Mouse (Mus musculus): Measurements from ENCODE around the gene Ddr1. TPM values are rescaled to one million over a fixed set of nuclear protein-coding genes. Genes with fewer than 3 reads are reported as not detected.
"Not testable (repeated sequence)": the region's sequence is repeated elsewhere in the genome, so short reads cannot be mapped to it uniquely, and the experiment has no call there.

Ddr1 gene
- polyA plus RNA-seq, 1 experiment from 2014 or later, result 30.0 TPM

DNA sequence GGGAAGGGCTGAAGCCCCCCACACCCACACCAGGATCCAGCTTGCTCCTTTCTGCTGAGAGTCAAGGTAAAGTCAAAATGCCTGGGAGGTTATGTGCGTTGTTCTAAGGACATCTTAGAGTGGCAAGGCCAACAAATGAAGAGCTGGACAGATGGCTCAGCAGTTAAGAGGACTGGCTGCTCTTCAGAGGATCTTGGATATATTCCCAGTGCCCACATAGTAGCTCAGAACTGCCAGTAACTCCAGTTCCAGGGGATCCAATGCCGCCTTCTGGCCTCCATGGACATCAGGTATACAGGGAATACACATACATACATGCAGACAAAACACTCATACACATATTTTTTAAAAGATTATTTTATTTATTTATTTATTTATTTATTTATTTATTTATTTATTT lies 29.0 kb upstream of the Ddr1 start:
- H3K9me3 ChIP-seq (ENCODE audit: control insufficient read depth), result no peaks in the 10 kb centered on the region
- H3K9ac ChIP-seq (ENCODE audit: low read depth, low read length), result no peak overlapping the region
- no peak for ATAC-seq
- TF ChIP-seq CTCF (IDR thresholded peaks at IDR 0.05; ENCODE audit: low read depth), result no peak
- H3K27me3 ChIP-seq (replicated peaks; ENCODE audit: control insufficient read depth, insufficient read depth, low read length), result no peaks in the 10 kb centered on the region
- H3K4me2 ChIP-seq (replicated peaks; ENCODE audit: low read depth), result no peak overlapping the region
- no peaks in the 10 kb centered on the region for H3K36me3 ChIP-seq (ENCODE audit: control insufficient read depth, insufficient read depth)
- no peak overlapping the region for H3K27ac ChIP-seq (ENCODE audit: low read depth, low read length)
- no peaks in the 10 kb centered on the region for H3K4me1 ChIP-seq (replicated peaks; ENCODE audit: control insufficient read depth, insufficient read depth, low read length)
- WGBS, result 95% methylated on average over 2 of the region's 2 CpGs
- no peak overlapping the region for H3K4me3 ChIP-seq (ENCODE audit: low read depth, low read length)

DNA sequence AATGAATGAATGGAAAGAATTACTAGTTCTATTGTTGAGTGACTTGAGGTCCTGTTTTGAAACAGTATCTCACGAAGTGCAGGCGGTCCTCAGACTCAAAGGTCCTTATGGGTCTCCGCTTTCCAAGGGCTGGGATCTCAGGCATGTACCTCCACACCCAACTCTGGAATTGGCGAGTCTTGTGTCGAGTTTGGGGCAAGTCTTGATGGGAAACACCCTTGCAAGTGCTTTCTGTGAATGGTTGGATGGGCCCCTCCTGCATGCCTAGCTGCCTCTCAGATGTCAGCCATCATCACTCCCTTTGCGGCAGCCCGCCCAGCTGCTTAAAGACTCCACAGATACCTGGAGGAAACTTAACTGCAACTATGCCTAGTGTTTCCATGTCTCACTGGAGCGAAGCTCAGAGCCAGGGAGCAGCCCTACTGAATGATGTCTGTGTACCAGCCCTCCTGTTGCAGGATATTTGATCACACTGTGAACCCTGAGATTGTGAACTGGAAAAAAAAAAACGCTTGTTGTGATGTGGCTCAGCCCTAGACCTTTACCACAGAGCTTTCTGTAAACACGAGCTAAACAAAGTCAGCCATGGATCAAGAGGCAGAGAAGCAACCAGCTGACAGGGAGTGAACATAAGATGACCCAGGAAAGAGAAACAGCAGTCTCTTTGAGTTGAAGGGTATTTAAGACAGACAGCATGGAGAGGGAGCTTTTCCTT lies 27.2 kb upstream of the Ddr1 start:
- no peak for TF ChIP-seq CTCF (IDR thresholded peaks at IDR 0.05; ENCODE audit: low read depth)
- no peak overlapping the region for H3K4me2 ChIP-seq (replicated peaks; ENCODE audit: low read depth)
- H3K27me3 ChIP-seq (replicated peaks; ENCODE audit: control insufficient read depth, insufficient read depth, low read length), result no peaks in the 10 kb centered on the region
- H3K27ac ChIP-seq (ENCODE audit: low read depth, low read length), result no peak overlapping the region
- ATAC-seq, result no peak
- H3K36me3 ChIP-seq (ENCODE audit: control insufficient read depth, insufficient read depth), result no peaks in the 10 kb centered on the region
- H3K9ac ChIP-seq (ENCODE audit: low read depth, low read length), result no peak overlapping the region
- H3K4me3 ChIP-seq (ENCODE audit: low read depth, low read length), result no peak overlapping the region
- WGBS, result 55% methylated on average over 10 of the region's 10 CpGs
- no peaks in the 10 kb centered on the region for H3K4me1 ChIP-seq (replicated peaks; ENCODE audit: control insufficient read depth, insufficient read depth, low read length)
- no peaks in the 10 kb centered on the region for H3K9me3 ChIP-seq (ENCODE audit: control insufficient read depth)

DNA sequence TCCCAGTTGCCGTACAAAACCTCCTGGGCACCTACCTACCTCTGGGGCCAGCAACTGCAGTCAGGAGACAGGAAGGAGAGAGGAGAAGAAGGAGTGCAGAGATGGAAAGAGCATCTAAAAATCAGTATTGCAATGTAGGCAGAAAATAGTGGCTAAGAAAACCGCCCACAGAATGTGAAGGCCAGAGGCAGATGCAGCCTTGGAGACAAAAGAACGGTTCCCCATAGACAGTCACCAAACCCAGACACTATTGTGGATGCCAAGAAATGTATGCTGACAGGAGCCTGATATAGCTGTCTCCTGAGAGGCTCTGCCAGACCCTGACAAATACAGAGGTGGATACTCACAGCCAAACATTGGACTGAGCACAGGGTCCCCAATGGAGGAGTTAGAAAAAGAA lies 25.7 kb upstream of the Ddr1 start:
- H3K4me1 ChIP-seq (replicated peaks; ENCODE audit: control insufficient read depth, insufficient read depth, low read length); H3K9me3 ChIP-seq (ENCODE audit: control insufficient read depth); H3K4me3 ChIP-seq (ENCODE audit: low read depth, low read length); H3K9ac ChIP-seq (ENCODE audit: low read depth, low read length); H3K27ac ChIP-seq (ENCODE audit: low read depth, low read length); H3K36me3 ChIP-seq (ENCODE audit: control insufficient read depth, insufficient read depth); ATAC-seq; H3K27me3 ChIP-seq (replicated peaks; ENCODE audit: control insufficient read depth, insufficient read depth, low read length); H3K4me2 ChIP-seq (replicated peaks; ENCODE audit: low read depth): not testable (repeated sequence)
- WGBS, result 82% methylated on average over 3 of the region's 3 CpGs

DNA sequence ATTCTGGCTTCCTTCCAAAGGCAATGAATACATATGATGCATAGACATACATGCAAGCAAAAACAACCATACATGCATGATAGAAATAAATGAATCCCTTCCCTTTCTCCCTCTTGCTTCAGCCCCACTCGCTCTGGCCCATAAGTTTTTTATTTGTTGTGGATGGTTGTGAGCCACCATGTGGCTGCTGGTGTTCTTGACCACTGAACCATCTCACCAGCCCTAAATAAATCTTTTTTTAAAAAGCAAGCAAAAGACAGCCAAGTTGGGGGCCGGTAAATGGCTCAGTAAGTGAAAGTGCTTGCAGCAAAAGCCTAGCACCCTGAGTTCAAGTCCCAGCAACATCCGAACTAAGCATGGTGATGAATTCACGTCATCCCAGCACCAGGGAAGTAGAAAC lies 24.4 kb upstream of the Ddr1 start:
- H3K4me1 ChIP-seq (replicated peaks; ENCODE audit: control insufficient read depth, insufficient read depth, low read length), result no peaks in the 10 kb centered on the region

DNA sequence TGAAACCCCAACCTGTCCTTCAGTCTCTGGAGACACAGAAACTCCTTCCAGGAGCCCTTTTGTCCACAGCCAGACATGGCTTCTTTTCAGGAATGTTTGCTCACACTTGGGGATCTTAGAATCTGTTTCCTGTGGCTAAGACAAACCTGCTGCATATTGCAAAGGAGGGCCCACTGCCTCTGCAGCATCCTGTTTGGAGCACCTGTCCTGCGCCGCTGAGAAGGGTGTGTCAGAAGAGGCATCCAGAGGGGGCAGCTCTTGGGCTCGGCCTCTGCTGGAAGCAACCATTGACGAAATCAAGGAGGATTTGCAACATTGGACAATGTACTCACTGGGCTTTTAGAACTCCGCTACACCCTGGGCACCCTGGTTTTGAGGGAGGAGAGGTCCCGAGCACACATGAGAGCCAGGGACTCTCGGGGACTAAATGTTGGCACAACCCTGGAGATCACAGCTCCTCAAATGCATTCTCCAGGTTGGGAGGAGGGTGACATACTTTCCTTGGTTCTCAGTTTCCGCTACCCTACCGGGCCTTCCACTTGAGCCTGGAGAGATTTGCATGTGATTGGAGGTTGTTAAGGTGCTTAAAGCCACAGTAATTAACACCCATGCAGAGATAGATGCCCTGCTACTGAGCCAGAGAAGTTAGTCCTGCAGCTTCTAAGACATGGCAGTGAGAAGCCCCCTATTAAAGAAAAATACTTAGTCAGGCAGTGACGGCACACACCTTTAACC lies 23.2 kb upstream of the Ddr1 start:
- H3K4me3 ChIP-seq (ENCODE audit: low read depth, low read length), result no peak overlapping the region
- H3K4me1 ChIP-seq (replicated peaks; ENCODE audit: control insufficient read depth, insufficient read depth, low read length), result no peaks in the 10 kb centered on the region
- no peak overlapping the region for H3K4me2 ChIP-seq (replicated peaks; ENCODE audit: low read depth)
- no peak overlapping the region for H3K9ac ChIP-seq (ENCODE audit: low read depth, low read length)
- no peak for ATAC-seq
- 57% methylated on average over 10 of the region's 10 CpGs for WGBS
- no peak overlapping the region for H3K27ac ChIP-seq (ENCODE audit: low read depth, low read length)
- TF ChIP-seq CTCF (IDR thresholded peaks at IDR 0.05; ENCODE audit: low read depth), result no peak
- no peaks in the 10 kb centered on the region for H3K27me3 ChIP-seq (replicated peaks; ENCODE audit: control insufficient read depth, insufficient read depth, low read length)
- H3K36me3 ChIP-seq (ENCODE audit: control insufficient read depth, insufficient read depth), result no peaks in the 10 kb centered on the region
- H3K9me3 ChIP-seq (ENCODE audit: control insufficient read depth), result no peaks in the 10 kb centered on the region

More for the DNA sequence above, 24.4 kb upstream of the Ddr1 start:
- TF ChIP-seq CTCF (IDR thresholded peaks at IDR 0.05; ENCODE audit: low read depth), result no peak
- Histone ChIP-seq H3K4me3 (ENCODE audit: low read depth, low read length) (no peak overlapping the region), H3K27me3 (replicated peaks; ENCODE audit: control insufficient read depth, insufficient read depth, low read length) (no peaks in the 10 kb centered on the region), H3K4me2 (replicated peaks; ENCODE audit: low read depth) (no peak overlapping the region), H3K36me3 (ENCODE audit: control insufficient read depth, insufficient read depth) (no peaks in the 10 kb centered on the region), H3K27ac (ENCODE audit: low read depth, low read length) (no peak overlapping the region), H3K9me3 (ENCODE audit: control insufficient read depth) (no peaks in the 10 kb centered on the region), H3K9ac (ENCODE audit: low read depth, low read length) (no peak overlapping the region)
- ATAC-seq, result no peak
- whole genome bisulfite sequencing, result 86% methylated on average over 4 of the region's 4 CpGs

DNA sequence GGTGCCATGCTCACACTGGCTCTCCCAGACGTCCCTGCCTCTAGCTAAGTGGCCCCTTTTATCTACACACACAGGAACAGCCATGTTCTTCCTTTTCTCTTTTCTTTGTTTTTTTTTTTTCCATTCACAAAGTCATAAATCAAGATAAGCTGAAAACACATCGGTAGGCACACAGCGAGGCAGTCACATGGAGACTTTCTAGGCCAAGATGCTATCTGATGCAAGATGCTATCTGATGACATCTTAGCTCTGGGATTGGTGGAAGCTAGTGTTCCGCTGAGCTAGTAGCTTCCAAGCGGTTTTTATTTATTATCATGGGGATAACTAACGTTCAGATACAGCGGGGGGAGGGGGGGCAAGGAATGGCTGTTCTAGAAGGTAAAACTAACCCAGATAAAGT lies 22.6 kb upstream of the Ddr1 start:
- no peaks in the 10 kb centered on the region for H3K27me3 ChIP-seq (replicated peaks; ENCODE audit: control insufficient read depth, insufficient read depth, low read length)
- H3K36me3 ChIP-seq (ENCODE audit: control insufficient read depth, insufficient read depth), result no peaks in the 10 kb centered on the region
- WGBS, result 21% methylated on average over 7 of the region's 7 CpGs
- no peaks in the 10 kb centered on the region for H3K4me1 ChIP-seq (replicated peaks; ENCODE audit: control insufficient read depth, insufficient read depth, low read length)
- no peak overlapping the region for H3K27ac ChIP-seq (ENCODE audit: low read depth, low read length)
- ATAC-seq, result no peak
- no peak overlapping the region for H3K4me3 ChIP-seq (ENCODE audit: low read depth, low read length)
- H3K4me2 ChIP-seq (replicated peaks; ENCODE audit: low read depth), result no peak overlapping the region
- H3K9me3 ChIP-seq (ENCODE audit: control insufficient read depth), result no peaks in the 10 kb centered on the region
- TF ChIP-seq CTCF (IDR thresholded peaks at IDR 0.05; ENCODE audit: low read depth), result no peak
- no peak overlapping the region for H3K9ac ChIP-seq (ENCODE audit: low read depth, low read length)
